Mouse (Mus musculus) liver, adult 2 months (tissue): ENCODE measurements around the gene Eftud2. TPM values are rescaled to one million over a fixed set of nuclear protein-coding genes. Genes with fewer than 3 reads are reported as not detected.
A peak's percentile ranks its signal among the peaks of the same experiment; 100 is the strongest.

ENCODE experiments used
- DNase-seq: peaks from one replicate; pipeline ENCODE4 v3.0.0-alpha.2; 2011; ENCODE audit warnings: low read depth, low spot score; ENCODE audit errors: extremely low read depth
- H3K27ac ChIP-seq: fragments of 200-500 bp; replicated peaks from 2 replicates; pipeline ENCODE4 v1.5.1; 2012; ENCODE audit warnings: low read depth, mild to moderate bottlenecking, control low read depth, inconsistent platforms, low read length; ENCODE audit not compliant: insufficient read depth
- H3K27me3 ChIP-seq: fragments of 200-500 bp; 2 replicates; pipeline ENCODE4 v1.6.1; 2012; ENCODE audit warnings: mild to moderate bottlenecking, moderate library complexity, low read length, inconsistent platforms; ENCODE audit not compliant: control insufficient read depth, insufficient read depth
- H3K36me3 ChIP-seq: fragments of 200-500 bp; 2 replicates; pipeline ENCODE4 v1.6.1; 2012; ENCODE audit warnings: low read length, inconsistent platforms; ENCODE audit not compliant: control insufficient read depth, insufficient read depth
- H3K4me1 ChIP-seq: fragments of 200-500 bp; 2 replicates; pipeline ENCODE4 v1.6.1; 2011; ENCODE audit warnings: low read length; ENCODE audit not compliant: control insufficient read depth, insufficient read depth
- H3K4me3 ChIP-seq: fragments of 200-500 bp; 2 replicates; pipeline ENCODE4 v1.5.1; 2011; ENCODE audit warnings: low read depth, mild to moderate bottlenecking, control low read depth, low read length, moderate library complexity; ENCODE audit not compliant: insufficient read depth
- H3K79me2 ChIP-seq: fragments of 200-500 bp; 2 replicates; pipeline ENCODE4 v1.6.1; 2012; ENCODE audit warnings: inconsistent platforms, mild to moderate bottlenecking, low read length, moderate library complexity; ENCODE audit not compliant: control insufficient read depth, insufficient read depth
- H3K9ac ChIP-seq: fragments of 200-500 bp; 2 replicates; pipeline ENCODE4 v1.6.1; 2012; ENCODE audit warnings: low read depth, mild to moderate bottlenecking, control low read depth, inconsistent platforms, low read length
- CTCF ChIP-seq: fragments of 200-500 bp; IDR thresholded peaks from 2 replicates; pipeline ENCODE4 v1.5.1; 2011; ENCODE audit warnings: low read depth, low read length, control low read depth
- POLR2A ChIP-seq: fragments of 200-500 bp; IDR thresholded peaks from 2 replicates; pipeline ENCODE4 v1.6.1; 2011; ENCODE audit warnings: low read length, control low read depth; ENCODE audit not compliant: insufficient read depth; ENCODE audit errors: extremely low read depth
- WGBS: fragments of 180-500 bp; shearing (Covaris S2); methylation state at CpG from one replicate; pipeline ENCODE4 v1.1.7; 2018; 5-methylcytosine and 5-hydroxymethylcytosine counted together
- polyA plus RNA-seq: library from polyadenylated mRNA; depleted of rRNA; stranded (reverse); fragments of >200 nt; gene quantifications from 2 replicates; pipeline ENCODE4 v1.2.3, GENCODE M21; 2012
- total RNA-seq: library from RNA; depleted of rRNA; stranded (reverse); fragments of >200 nt; gene quantifications from 2 replicates; pipeline ENCODE4 v1.2.3, GENCODE M21; 2014

Eftud2 gene
- total and polyA plus RNA-seq, 2 experiments: 16.2 to 53.3 TPM

GRCm38 (mm10) chr11:102864272-102864671 is 16.5 kb downstream of the Eftud2 start:
- Histone ChIP-seq H3K4me3 (no peak overlapping the region), H3K79me2 (no peaks in the 10 kb centered on the region), H3K4me1 (no peaks in the 10 kb centered on the region), H3K27me3 (no peaks in the 10 kb centered on the region), H3K9ac (no peak overlapping the region), H3K27ac (no peak overlapping the region), H3K36me3 (peaks cover 35% of the 10 kb centered on the region)
- DNase-seq: peak; percentile 39
- TF ChIP-seq POLR2A: no peak
- peak; percentile 39; the same call in 1 of the 2 replicates for TF ChIP-seq CTCF
- WGBS: 53% methylated on average over 4 of the region's 4 CpGs

- H3K27me3 ChIP-seq: no peaks in the 10 kb centered on the region
- TF ChIP-seq CTCF (no peak), POLR2A (no peak)
- no peak overlapping the region for H3K4me3 ChIP-seq
- H3K36me3 ChIP-seq: peaks cover 28% of the 10 kb centered on the region
- H3K79me2 ChIP-seq: no peaks in the 10 kb centered on the region
- no peak overlapping the region for H3K9ac ChIP-seq
- H3K4me1 ChIP-seq: no peaks in the 10 kb centered on the region
- no peak for DNase-seq
- WGBS: 95% methylated on average over 8 of the region's 8 CpGs
- H3K27ac ChIP-seq: no peak overlapping the region
These were observed 20.9 kb downstream of the Eftud2 start for GRCm38 (mm10) chr11:102859933-102860332.

- no peaks in the 10 kb centered on the region for H3K27me3 ChIP-seq
- H3K36me3 ChIP-seq: peaks cover 33% of the 10 kb centered on the region
- TF ChIP-seq CTCF (no peak), POLR2A (no peak)
- no peak overlapping the region for H3K9ac ChIP-seq
- H3K4me3 ChIP-seq: no peak overlapping the region
- no peaks in the 10 kb centered on the region for H3K4me1 ChIP-seq
- WGBS: 95% methylated on average over 11 of the region's 11 CpGs
- no peaks in the 10 kb centered on the region for H3K79me2 ChIP-seq
- peak; percentile 6 for DNase-seq
- no peak overlapping the region for H3K27ac ChIP-seq
These were observed 21.8 kb downstream of the Eftud2 start for GRCm38 (mm10) chr11:102858951-102859350.

GRCm38 (mm10) chr11:102855941-102856340 is 24.8 kb downstream of the Eftud2 start:
- H3K79me2 ChIP-seq: no peaks in the 10 kb centered on the region
- H3K4me1 ChIP-seq: no peaks in the 10 kb centered on the region
- H3K27me3 ChIP-seq: no peaks in the 10 kb centered on the region
- no peak overlapping the region for H3K4me3 ChIP-seq
- peaks cover 27% of the 10 kb centered on the region; the same call in 1 of the 2 replicates for H3K36me3 ChIP-seq
- 92% methylated on average over 6 of the region's 6 CpGs for WGBS
- TF ChIP-seq CTCF: no peak
- TF ChIP-seq POLR2A: no peak
- H3K27ac ChIP-seq: no peak overlapping the region
- no peak overlapping the region for H3K9ac ChIP-seq
- no peak for DNase-seq

GRCm38 (mm10) chr11:102853760-102854159 is 27.0 kb downstream of the Eftud2 start:
- no peak overlapping the region for H3K9ac ChIP-seq
- H3K4me3 ChIP-seq: no peak overlapping the region
- no peak overlapping the region for H3K27ac ChIP-seq
- H3K27me3 ChIP-seq: no peaks in the 10 kb centered on the region
- no peak for TF ChIP-seq POLR2A
- peak; percentile 14; the same call in 1 of the 2 replicates for TF ChIP-seq CTCF
- no peak for DNase-seq
- no peaks in the 10 kb centered on the region for H3K79me2 ChIP-seq
- no peaks in the 10 kb centered on the region for H3K4me1 ChIP-seq
- H3K36me3 ChIP-seq: peaks cover 33% of the 10 kb centered on the region; the same call in 1 of the 2 replicates

- TF ChIP-seq POLR2A: no peak
- TF ChIP-seq CTCF: peak; percentile 84
- Histone ChIP-seq H3K79me2 (no peaks in the 10 kb centered on the region), H3K36me3 (peaks cover 36% of the 10 kb centered on the region), H3K4me1 (no peaks in the 10 kb centered on the region), H3K27ac (no peak overlapping the region), H3K4me3 (no peak overlapping the region), H3K9ac (no peak overlapping the region), H3K27me3 (no peaks in the 10 kb centered on the region)
- peak; percentile 25 for DNase-seq
- 74% methylated on average over 5 of the region's 5 CpGs for WGBS
These were observed 28.9 kb downstream of the Eftud2 start for GRCm38 (mm10) chr11:102851883-102852282.
